Mouse (Mus musculus): ENCODE results near the gene Ppp1r3f. TPM values are rescaled to one million over a fixed set of nuclear protein-coding genes. Genes with fewer than 3 reads are reported as not detected.

Gene Ppp1r3f
- polyA plus RNA-seq, 1 experiment from 2014 or later = 7.5 TPM

GRCm38 (mm10) chrX:7581151-7581550 is 7.1 kb upstream of the Ppp1r3f start:
- Histone ChIP-seq H3K27ac (replicated peaks) (no peak overlapping the region), H3K27me3 (replicated peaks) (no peaks in the 10 kb centered on the region), H3K4me1 (no peaks in the 10 kb centered on the region), H3K9me3 (replicated peaks) (no peaks in the 10 kb centered on the region), H3K4me2 (no peak overlapping the region), H3K4me3 (replicated peaks) (no peak overlapping the region), H3K36me3 (no peaks in the 10 kb centered on the region), H3K9ac (replicated peaks) (no peak overlapping the region)
- ATAC-seq (ENCODE audit: low FRiP score) = no peak
- 92% methylated on average over 2 of the region's 2 CpGs for WGBS

- peak; percentile 8; the same call in 1 of the 2 replicates for ATAC-seq (ENCODE audit: low FRiP score)
- Histone ChIP-seq H3K9ac (replicated peaks) (no peak overlapping the region), H3K9me3 (replicated peaks) (no peaks in the 10 kb centered on the region), H3K36me3 (no peaks in the 10 kb centered on the region), H3K27ac (replicated peaks) (peak overlapping the region; percentile 94), H3K27me3 (replicated peaks) (no peaks in the 10 kb centered on the region), H3K4me3 (replicated peaks) (peak overlapping the region; percentile 53), H3K4me1 (peaks cover 29% of the 10 kb centered on the region), H3K4me2 (peak overlapping the region; percentile 54)
- 21% methylated on average over 5 of the region's 6 CpGs for WGBS
Measured at GRCm38 (mm10) chrX:7574885-7575231, 775 bp upstream of the Ppp1r3f start.

- Histone ChIP-seq H3K36me3 (no peaks in the 10 kb centered on the region), H3K27me3 (replicated peaks) (no peaks in the 10 kb centered on the region), H3K4me2 (peak within 1 kb of the TSS; percentile 65), H3K4me3 (replicated peaks) (peak within 1 kb of the TSS; percentile 53), H3K9ac (replicated peaks) (peak within 1 kb of the TSS; percentile 65), H3K4me1 (peaks cover 30% of the 10 kb centered on the region), H3K9me3 (replicated peaks) (no peaks in the 10 kb centered on the region), H3K27ac (replicated peaks) (peak within 1 kb of the TSS; percentile 94)
- peak; percentile 5; the same call in 1 of the 2 replicates for ATAC-seq (ENCODE audit: low FRiP score)
- 24% methylated on average over 65 of the region's 72 CpGs for WGBS
Measured at GRCm38 (mm10) chrX:7573176-7574086, 652 bp downstream of the Ppp1r3f start, which contains the start of gene Foxp3. Gene Foxp3 (plus strand): TSS chrX:7573644.

GRCm38 (mm10) chrX:7572466-7572865 is 1.6 kb downstream of the Ppp1r3f start:
- Histone ChIP-seq H3K27me3 (replicated peaks) (no peaks in the 10 kb centered on the region), H3K4me2 (peak overlapping the region; percentile 65), H3K9me3 (replicated peaks) (no peaks in the 10 kb centered on the region), H3K27ac (replicated peaks) (no peak overlapping the region), H3K9ac (replicated peaks) (no peak overlapping the region), H3K36me3 (no peaks in the 10 kb centered on the region), H3K4me1 (peaks cover 30% of the 10 kb centered on the region), H3K4me3 (replicated peaks) (no peak overlapping the region)
- WGBS = 89% methylated on average over 10 of the region's 10 CpGs
- no peak for ATAC-seq (ENCODE audit: low FRiP score)

- no peaks in the 10 kb centered on the region for H3K36me3 ChIP-seq
- no peak overlapping the region for H3K4me3 ChIP-seq (replicated peaks)
- no peaks in the 10 kb centered on the region for H3K9me3 ChIP-seq (replicated peaks)
- H3K9ac ChIP-seq (replicated peaks) = no peak overlapping the region
- H3K27ac ChIP-seq (replicated peaks) = no peak overlapping the region
- 83% methylated on average over 9 of the region's 9 CpGs for WGBS
- peak overlapping the region; percentile 65 for H3K4me2 ChIP-seq
- ATAC-seq (ENCODE audit: low FRiP score) = no peak
- H3K27me3 ChIP-seq (replicated peaks) = no peaks in the 10 kb centered on the region
- H3K4me1 ChIP-seq = peaks cover 30% of the 10 kb centered on the region
Measured at GRCm38 (mm10) chrX:7571565-7572136, 2.4 kb downstream of the Ppp1r3f start.

GRCm38 (mm10) chrX:7570481-7571175 is 3.5 kb downstream of the Ppp1r3f start:
- no peaks in the 10 kb centered on the region for H3K27me3 ChIP-seq (replicated peaks)
- H3K9ac ChIP-seq (replicated peaks) = no peak overlapping the region
- H3K36me3 ChIP-seq = no peaks in the 10 kb centered on the region
- WGBS = 61% methylated on average over 7 of the region's 7 CpGs
- H3K27ac ChIP-seq (replicated peaks) = no peak overlapping the region
- H3K4me1 ChIP-seq = peaks cover 30% of the 10 kb centered on the region
- H3K4me3 ChIP-seq (replicated peaks) = no peak overlapping the region
- H3K9me3 ChIP-seq (replicated peaks) = no peaks in the 10 kb centered on the region
- H3K4me2 ChIP-seq = no peak overlapping the region
- no peak for ATAC-seq (ENCODE audit: low FRiP score)

GRCm38 (mm10) chrX:7567491-7567890 is 6.6 kb downstream of the Ppp1r3f start:
- no peaks in the 10 kb centered on the region for H3K9me3 ChIP-seq (replicated peaks)
- 75% methylated on average over 9 of the region's 9 CpGs for WGBS
- H3K4me1 ChIP-seq = peaks cover 21% of the 10 kb centered on the region
- no peak for ATAC-seq (ENCODE audit: low FRiP score)
- no peak overlapping the region for H3K27ac ChIP-seq (replicated peaks)
- no peaks in the 10 kb centered on the region for H3K27me3 ChIP-seq (replicated peaks)
- H3K36me3 ChIP-seq = no peaks in the 10 kb centered on the region
- H3K4me2 ChIP-seq = no peak overlapping the region
- no peak overlapping the region for H3K4me3 ChIP-seq (replicated peaks)
- no peak overlapping the region for H3K9ac ChIP-seq (replicated peaks)

GRCm38 (mm10) chrX:7566352-7566751 is 7.7 kb downstream of the Ppp1r3f start:
- ATAC-seq (ENCODE audit: low FRiP score) = no peak
- H3K36me3 ChIP-seq = no peaks in the 10 kb centered on the region
- H3K4me1 ChIP-seq = peaks cover 11% of the 10 kb centered on the region; the same call in 1 of the 2 replicates
- H3K4me3 ChIP-seq (replicated peaks) = no peak overlapping the region
- H3K9ac ChIP-seq (replicated peaks) = no peak overlapping the region
- H3K27ac ChIP-seq (replicated peaks) = no peak overlapping the region
- no peak overlapping the region for H3K4me2 ChIP-seq
- WGBS = 90% methylated on average over 6 of the region's 6 CpGs
- no peaks in the 10 kb centered on the region for H3K9me3 ChIP-seq (replicated peaks)
- H3K27me3 ChIP-seq (replicated peaks) = no peaks in the 10 kb centered on the region

- Histone ChIP-seq H3K9ac (replicated peaks) (no peak overlapping the region), H3K4me2 (no peak overlapping the region), H3K9me3 (replicated peaks) (no peaks in the 10 kb centered on the region), H3K36me3 (0 out of 2 replicates have a peak, but pooled peaks cover 2% of the 10 kb centered on the region), H3K4me1 (no peaks in the 10 kb centered on the region), H3K27me3 (replicated peaks) (no peaks in the 10 kb centered on the region), H3K27ac (replicated peaks) (no peak overlapping the region), H3K4me3 (replicated peaks) (no peak overlapping the region)
- 14% methylated on average over 2 of the region's 2 CpGs for WGBS
- ATAC-seq (ENCODE audit: low FRiP score) = no peak
Measured at GRCm38 (mm10) chrX:7563076-7563475, 11.0 kb downstream of the Ppp1r3f start.

- Histone ChIP-seq H3K27me3 (replicated peaks) (no peaks in the 10 kb centered on the region), H3K9ac (replicated peaks) (no peak overlapping the region), H3K9me3 (replicated peaks) (no peaks in the 10 kb centered on the region), H3K36me3 (no peaks in the 10 kb centered on the region), H3K4me1 (no peaks in the 10 kb centered on the region), H3K4me2 (no peak overlapping the region), H3K4me3 (replicated peaks) (no peak overlapping the region), H3K27ac (replicated peaks) (no peak overlapping the region)
- no peak for ATAC-seq (ENCODE audit: low FRiP score)
- WGBS = 94% methylated on average over 4 of the region's 4 CpGs
Measured at GRCm38 (mm10) chrX:7553474-7553873, 20.6 kb downstream of the Ppp1r3f start.

GRCm38 (mm10) chrX:7524961-7525360 is 49.1 kb downstream of the Ppp1r3f start:
- H3K9ac ChIP-seq (replicated peaks) = no peak overlapping the region
- no peak overlapping the region for H3K4me2 ChIP-seq
- no peak for ATAC-seq (ENCODE audit: low FRiP score)
- H3K27me3 ChIP-seq (replicated peaks) = no peaks in the 10 kb centered on the region
- H3K9me3 ChIP-seq (replicated peaks) = no peaks in the 10 kb centered on the region
- WGBS = 31% methylated on average over 3 of the region's 3 CpGs
- no peaks in the 10 kb centered on the region for H3K36me3 ChIP-seq
- H3K4me1 ChIP-seq = no peaks in the 10 kb centered on the region
- H3K4me3 ChIP-seq (replicated peaks) = no peak overlapping the region
- H3K27ac ChIP-seq (replicated peaks) = no peak overlapping the region

All from neural tube, embryonic 15.5 days (tissue).